Comparison of ENCODE assay signal across 13 mouse cellular contexts in the genomic region with DNA sequence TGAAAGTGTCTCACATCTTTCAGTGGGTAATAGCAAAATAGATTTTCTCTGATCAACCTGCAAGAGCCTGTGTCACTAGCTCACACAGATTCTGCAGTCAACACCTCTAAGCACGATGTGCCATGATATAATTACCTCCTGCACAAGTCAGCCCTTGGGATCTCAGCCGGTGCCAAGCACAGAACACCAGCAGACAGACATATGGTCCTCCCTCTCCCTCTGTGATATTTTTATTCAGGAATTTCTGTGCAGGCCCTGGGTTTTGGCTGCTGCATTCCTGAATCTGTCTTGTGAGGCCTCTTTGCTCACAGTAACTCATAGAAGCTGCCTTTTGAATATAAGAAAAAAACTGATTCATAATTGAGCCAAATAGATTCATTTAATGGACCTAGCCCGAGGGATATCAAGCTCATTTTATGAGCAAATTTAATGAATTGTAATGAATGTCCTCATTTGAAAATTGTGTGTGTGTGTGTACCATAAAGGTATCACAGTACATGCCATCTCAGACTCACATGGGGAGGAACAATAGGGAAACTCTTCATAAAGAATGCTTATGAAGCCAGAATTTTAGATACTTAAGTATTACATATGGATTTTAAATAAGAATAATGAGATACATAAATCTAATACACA.
A peak's percentile ranks its signal among the peaks of the same experiment; 100 is the strongest.
DNase-seq lines count a peak whose midpoint lies in the region; ATAC-seq lines count a peak whose summit lies in the region.
"Had no signal": no experiment of that assay in that cellular context is flagged by ENCODE, and none has a peak within 500 bp of the region (broad histone marks: within the 10 kb centered on the region; RNA-seq: fewer than 3 reads in every experiment).

No protein-coding gene starts in this region.

- H3K4me1 ChIP-seq in heart, embryonic 10.5 days = no peaks in the 10 kb centered on the region
- 0 out of 2 replicates have a peak, but pooled peaks cover 7% of the 10 kb centered on the region for H3K4me1 ChIP-seq in neural tube, embryonic 15.5 days
- H3K4me1 ChIP-seq: liver, embryonic 13.5 days had no signal

- peak; percentile 90 for DNase-seq in heart, adult 11 months
- DNase-seq in heart, embryonic 10.5 days (ENCODE audit: low spot score) = no peak
- DNase-seq in layer of hippocampus, adult 18-20 months (ENCODE audit: low spot score in 2 of 2) = peak; percentile 67 to 86
- DNase-seq in lung, postnatal 36 days = no peak
- DNase-seq in adrenal gland, postnatal 14 days = no peak
- DNase-seq: adrenal gland, adult 8-10 months; liver, embryonic 13.5 days had no signal

- no peaks in the 10 kb centered on the region for H3K36me3 ChIP-seq in heart, embryonic 10.5 days
- no peaks in the 10 kb centered on the region for H3K36me3 ChIP-seq in neural tube, embryonic 15.5 days
- H3K36me3 ChIP-seq: embryonic facial prominence, embryonic 15.5 days; liver, embryonic 13.5 days had no signal

- no peak overlapping the region for H3K4me2 ChIP-seq in neural tube, embryonic 15.5 days
- H3K4me2 ChIP-seq: embryonic facial prominence, embryonic 15.5 days; liver, embryonic 13.5 days had no signal

- no peak overlapping the region for H3K9ac ChIP-seq in neural tube, embryonic 15.5 days (replicated peaks)
- H3K9ac ChIP-seq: embryonic facial prominence, embryonic 15.5 days; liver, embryonic 13.5 days had no signal

- ATAC-seq in frontal cortex, adult (ENCODE audit: low TSS enrichment) = peak; percentile 97
- ATAC-seq in neural tube, embryonic 15.5 days (ENCODE audit: low FRiP score) = peak; percentile 41; the same call in 1 of the 2 replicates
- ATAC-seq in erythroblast, adult 5-6 weeks (replicated peaks; ENCODE audit: low FRiP score, poor library complexity, severe bottlenecking) = no peak
- ATAC-seq: intestine, embryonic 16.5 days had no signal

- no peaks in the 10 kb centered on the region for H3K27me3 ChIP-seq in heart, embryonic 10.5 days (ENCODE audit: insufficient read depth, poor library complexity, severe bottlenecking)
- H3K27me3 ChIP-seq in neural tube, embryonic 15.5 days (replicated peaks) = no peaks in the 10 kb centered on the region
- H3K27me3 ChIP-seq: embryonic facial prominence, embryonic 15.5 days; liver, embryonic 13.5 days had no signal

- WGBS in heart, embryonic 10.5 days = 52% methylated on average over 3 of the region's 3 CpGs
- 34% methylated on average over 3 of the region's 3 CpGs for WGBS in neural tube, embryonic 15.5 days

- no peaks in the 10 kb centered on the region for H3K9me3 ChIP-seq in heart, embryonic 10.5 days
- H3K9me3 ChIP-seq in neural tube, embryonic 15.5 days (replicated peaks) = no peaks in the 10 kb centered on the region
- H3K9me3 ChIP-seq: embryonic facial prominence, embryonic 15.5 days; liver, embryonic 13.5 days had no signal

- H3K27ac ChIP-seq in heart, embryonic 10.5 days = no peak overlapping the region
- H3K27ac ChIP-seq in neural tube, embryonic 15.5 days (replicated peaks) = no peak overlapping the region
- H3K27ac ChIP-seq: embryonic facial prominence, embryonic 15.5 days; liver, embryonic 13.5 days; stomach, postnatal 0 days had no signal

- no peak overlapping the region for H3K4me3 ChIP-seq in heart, embryonic 10.5 days
- H3K4me3 ChIP-seq in neural tube, embryonic 15.5 days (replicated peaks) = no peak overlapping the region
- H3K4me3 ChIP-seq: embryonic facial prominence, embryonic 15.5 days; liver, embryonic 13.5 days had no signal

Comparison
In these comparisons a context has a peak if more than half of its experiments do, and no peak if none do; other contexts are left out.
1. DNase-seq: peak in heart, adult 11 months (single experiment) and layer of hippocampus, adult 18-20 months (2 of 2); none in heart, embryonic 10.5 days (single experiment), lung, postnatal 36 days (single experiment) and adrenal gland, postnatal 14 days (single experiment).